Mouse (Mus musculus): ENCODE results near the gene Gm5751. TPM values are rescaled to one million over a fixed set of nuclear protein-coding genes. Genes with fewer than 3 reads are reported as not detected.
A peak's percentile ranks its signal among the peaks of the same experiment; 100 is the strongest.

Gene Gm5751
- total and polyA plus RNA-seq, 3 experiments: 2.0 to 2.1 TPM; not detected in 1

DNA sequence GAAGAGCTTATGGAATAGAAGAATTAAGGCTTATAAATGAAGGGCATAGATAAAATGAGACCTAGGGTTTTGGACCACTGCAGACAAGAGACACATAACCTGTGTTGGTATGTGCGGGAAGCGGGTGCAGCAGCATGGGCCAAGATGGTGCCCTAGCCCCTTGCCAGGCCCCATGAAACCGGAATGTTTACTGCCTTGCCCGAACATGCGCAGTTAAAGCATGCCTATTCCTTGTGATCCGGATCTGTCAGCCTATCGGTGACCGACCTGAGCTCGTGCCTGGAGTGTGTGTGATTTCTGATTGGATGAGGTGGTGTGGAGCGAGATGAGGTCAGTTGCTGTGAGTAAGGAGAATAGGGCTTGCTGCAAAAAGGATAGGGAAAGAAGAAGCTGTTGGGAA lies 21.6 kb upstream of the Gm5751 start:
- H3K4me1 ChIP-seq (ENCODE audit: control insufficient read depth in 1 of 2, insufficient read depth in 2 of 2, low read length in 2 of 2): no peaks in the 10 kb centered on the region
- H3K79me2 ChIP-seq (ENCODE audit: control insufficient read depth, insufficient read depth, low read length, poor library complexity): peaks cover 2% of the 10 kb centered on the region; the same call in 1 of the 2 replicates
- H3K9me3 ChIP-seq (replicated peaks; ENCODE audit: insufficient read depth, low read length): no peaks in the 10 kb centered on the region
- peak overlapping the region; percentile 78 for H3K27ac ChIP-seq (ENCODE audit: control insufficient read depth, low read depth, low read length)
- H3K36me3 ChIP-seq (ENCODE audit: control insufficient read depth in 1 of 2, insufficient read depth in 2 of 2, low read length in 2 of 2): no peaks in the 10 kb centered on the region
- peak overlapping the region; percentile 64 to 72 for H3K4me3 ChIP-seq (ENCODE audit: control insufficient read depth in 1 of 2, insufficient read depth in 1 of 2, low read depth in 2 of 2, low read length in 2 of 2)
- no peaks in the 10 kb centered on the region for H3K27me3 ChIP-seq (ENCODE audit: control insufficient read depth in 1 of 2, insufficient read depth in 2 of 2, low read length in 2 of 2)
- peak; percentile 83 for DNase-seq (ENCODE audit: low read depth, low spot score)
- peak; percentile 43; the same call in 1 of the 2 replicates for TF ChIP-seq SIN3A (IDR thresholded peaks at IDR 0.05; ENCODE audit: low read length)
- no peak for TF ChIP-seq MYC (IDR thresholded peaks at IDR 0.05; ENCODE audit: low read depth, low read length)
- no peak for TF ChIP-seq MYB (IDR thresholded peaks at IDR 0.05; ENCODE audit: low read depth, low read length)
- no peak for TF ChIP-seq ZC3H11A (IDR thresholded peaks at IDR 0.05; ENCODE audit: low read depth, low read length)
- TF ChIP-seq GABPA (IDR thresholded peaks at IDR 0.05; ENCODE audit: low read depth, low read length): no peak
- TF ChIP-seq BHLHE40 (IDR thresholded peaks at IDR 0.05; ENCODE audit: borderline replicate concordance, low read depth, low read length): no peak
- TF ChIP-seq USF1 (IDR thresholded peaks at IDR 0.05; ENCODE audit: low read depth, low read length): 0 out of 2 replicates have a peak, but pooled peaks have one; percentile 14
- no peak for TF ChIP-seq SMC3 (IDR thresholded peaks at IDR 0.05; ENCODE audit: low read depth, low read length)
- TF ChIP-seq KAT2A (conservative IDR thresholded peaks at IDR 0.05; ENCODE audit: low read depth, low read length): no peak
- peak; percentile 42; the same call in 1 of the 2 replicates for TF ChIP-seq HCFC1 (IDR thresholded peaks at IDR 0.05; ENCODE audit: low read depth, low read length)
- TF ChIP-seq TBP (IDR thresholded peaks at IDR 0.05; ENCODE audit: low read depth, low read length): 0 out of 2 replicates have a peak, but pooled peaks have one; percentile 21
- TF ChIP-seq CHD2 (IDR thresholded peaks at IDR 0.05; ENCODE audit: low read length): peak; percentile 67
- TF ChIP-seq E2F4 (IDR thresholded peaks at IDR 0.05; ENCODE audit: borderline replicate concordance, low read depth, low read length): no peak
- no peak for TF ChIP-seq POLR2AphosphoS5 (IDR thresholded peaks at IDR 0.05; ENCODE audit: borderline replicate concordance, low read depth, low read length)
- 0 out of 2 replicates have a peak, but pooled peaks have one; percentile 14 for TF ChIP-seq ELF1 (IDR thresholded peaks at IDR 0.05; ENCODE audit: low read depth, low read length)
- peak; percentile 43; the same call in 1 of the 2 replicates for TF ChIP-seq MXI1 (IDR thresholded peaks at IDR 0.05; ENCODE audit: low read depth, low read length)
- TF ChIP-seq GATA1 (IDR thresholded peaks at IDR 0.05; ENCODE audit: low read depth, low read length): no peak
- TF ChIP-seq CHD1 (IDR thresholded peaks at IDR 0.05; ENCODE audit: low read depth, low read length): no peak
- TF ChIP-seq ETS1 (IDR thresholded peaks at IDR 0.05; ENCODE audit: low read depth, low read length): 0 out of 2 replicates have a peak, but pooled peaks have one; percentile 21
- no peak for TF ChIP-seq TAL1 (IDR thresholded peaks at IDR 0.05; ENCODE audit: low read length)
- TF ChIP-seq MAFK (IDR thresholded peaks at IDR 0.05; ENCODE audit: borderline replicate concordance, low read depth, low read length): no peak
- TF ChIP-seq ZNF384 (IDR thresholded peaks at IDR 0.05; ENCODE audit: low read depth, low read length): no peak
- peak; percentile 73 for TF ChIP-seq NRF1 (IDR thresholded peaks at IDR 0.05; ENCODE audit: insufficient read depth, low read depth, low read length, poor library complexity, severe bottlenecking)
- TF ChIP-seq ZMIZ1 (IDR thresholded peaks at IDR 0.05; ENCODE audit: low read depth, low read length): no peak
- TF ChIP-seq MAX (IDR thresholded peaks at IDR 0.05; ENCODE audit: low read length): no peak; the same call in 1 of the 2 replicates
- TF ChIP-seq RCOR1 (IDR thresholded peaks at IDR 0.05; ENCODE audit: low read depth, low read length): no peak
- TF ChIP-seq JUND (IDR thresholded peaks at IDR 0.05; ENCODE audit: low read depth, low read length): no peak
- TF ChIP-seq EP300 (IDR thresholded peaks at IDR 0.05; ENCODE audit: low read depth in 1 of 2, low read length in 2 of 2): no peak
- TF ChIP-seq POLR2AphosphoS2 (IDR thresholded peaks at IDR 0.05; ENCODE audit: low read length): no peak
- TF ChIP-seq POLR2A (IDR thresholded peaks at IDR 0.05; ENCODE audit: control insufficient read depth in 1 of 2, insufficient read depth in 1 of 2, low read depth in 1 of 2, low read length in 2 of 2, poor library complexity in 1 of 2): peak in 1 of 2 experiments; percentile 53; a peak in 1 of 4 replicates
- no peak for TF ChIP-seq ZKSCAN1 (IDR thresholded peaks at IDR 0.05; ENCODE audit: low read depth, low read length)
- H3K9ac ChIP-seq (ENCODE audit: control insufficient read depth, low read depth, low read length, poor library complexity, severe bottlenecking): peak overlapping the region; percentile 77

Measured in MEL (cell line).